Mouse (Mus musculus) megakaryocyte, embryonic 14.5 days (primary cell): Measurements from ENCODE around the gene Cstf3.

Experiments used
- FLI1 ChIP-seq: IDR thresholded peaks from 2 replicates; pipeline ENCODE4 v1.6.1; 2012; ENCODE audit warnings: low read length, inconsistent platforms, mixed read lengths
- GATA1 ChIP-seq: IDR thresholded peaks from 3 replicates; pipeline ENCODE4 v1.6.1; 2012; ENCODE audit warnings: mixed read lengths, low read length, inconsistent platforms, borderline replicate concordance

DNA sequence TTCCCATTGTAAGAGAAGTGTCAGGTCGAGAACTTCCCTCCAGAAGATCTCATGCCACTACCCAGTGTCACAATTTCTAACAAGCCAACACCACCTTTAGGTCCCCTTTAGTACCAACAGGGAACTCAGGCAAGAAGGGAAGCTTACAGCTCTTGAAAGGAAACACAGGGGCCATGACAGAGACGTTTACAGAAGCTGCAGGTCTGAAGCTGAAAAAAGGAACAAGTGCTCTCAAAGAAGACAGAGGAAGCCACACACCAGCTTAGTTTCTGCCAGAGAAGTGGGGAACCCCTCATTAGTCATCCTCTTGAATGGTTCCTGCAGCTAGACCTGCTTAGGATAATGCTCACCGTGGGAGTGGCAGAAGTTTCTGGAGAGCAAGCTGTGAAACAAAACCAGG is 96.9 kb downstream of the Cstf3 start:
- TF ChIP-seq FLI1 = no peak
- no peak for TF ChIP-seq GATA1
